Mouse (Mus musculus) layer of hippocampus, postnatal 25 days (tissue): ENCODE results near the gene Lrrc47. TPM values are rescaled to one million over a fixed set of nuclear protein-coding genes. Genes with fewer than 3 reads are reported as not detected.
A peak's percentile ranks its signal among the peaks of the same experiment; 100 is the strongest.

Experiments used
- DNase-seq, 2 experiments: peaks; one replicate each; pipeline ENCODE4 v3.0.0; 2022; ENCODE audit warnings: mixed read lengths in 2 of 2, low spot score in 1 of 2; ENCODE audit errors: extremely low spot score in 1 of 2
- total RNA-seq, 2 experiments: library from RNA; stranded (reverse); gene quantifications; 2 replicates each; pipeline ENCODE4 v1.2.3; 2021

The Lrrc47 gene
- total RNA-seq, 2 experiments from 2014 or later, result 54.6 to 71.1 TPM

DNA sequence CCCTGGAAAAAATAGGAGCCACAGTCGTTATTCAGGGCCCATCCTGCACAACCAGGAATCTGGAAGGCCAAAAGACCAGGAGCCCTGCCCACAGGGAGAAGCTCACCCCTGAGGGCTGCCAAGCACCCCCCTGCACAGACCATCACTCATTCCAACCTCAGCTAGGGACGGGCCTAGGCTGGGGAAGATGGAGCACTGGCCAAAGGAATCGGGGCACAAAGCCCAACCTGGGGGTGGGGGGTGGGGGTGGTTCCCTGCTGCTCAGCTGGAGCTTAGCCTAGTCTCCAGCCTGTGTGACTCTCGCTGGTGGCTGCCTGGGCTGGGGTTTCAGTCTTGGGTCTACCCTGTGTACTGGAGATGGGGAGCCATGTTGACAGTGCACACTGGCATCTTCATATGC, 11.3 kb downstream of the Lrrc47 start:
- no peak for DNase-seq

- DNase-seq, result no peak
Observed at GRCm38 (mm10) chr4:154023754-154024601, 12.4 kb downstream of the Lrrc47 start.

GRCm38 (mm10) chr4:154024729-154025521, 13.4 kb downstream of the Lrrc47 start:
- no peak for DNase-seq

DNA sequence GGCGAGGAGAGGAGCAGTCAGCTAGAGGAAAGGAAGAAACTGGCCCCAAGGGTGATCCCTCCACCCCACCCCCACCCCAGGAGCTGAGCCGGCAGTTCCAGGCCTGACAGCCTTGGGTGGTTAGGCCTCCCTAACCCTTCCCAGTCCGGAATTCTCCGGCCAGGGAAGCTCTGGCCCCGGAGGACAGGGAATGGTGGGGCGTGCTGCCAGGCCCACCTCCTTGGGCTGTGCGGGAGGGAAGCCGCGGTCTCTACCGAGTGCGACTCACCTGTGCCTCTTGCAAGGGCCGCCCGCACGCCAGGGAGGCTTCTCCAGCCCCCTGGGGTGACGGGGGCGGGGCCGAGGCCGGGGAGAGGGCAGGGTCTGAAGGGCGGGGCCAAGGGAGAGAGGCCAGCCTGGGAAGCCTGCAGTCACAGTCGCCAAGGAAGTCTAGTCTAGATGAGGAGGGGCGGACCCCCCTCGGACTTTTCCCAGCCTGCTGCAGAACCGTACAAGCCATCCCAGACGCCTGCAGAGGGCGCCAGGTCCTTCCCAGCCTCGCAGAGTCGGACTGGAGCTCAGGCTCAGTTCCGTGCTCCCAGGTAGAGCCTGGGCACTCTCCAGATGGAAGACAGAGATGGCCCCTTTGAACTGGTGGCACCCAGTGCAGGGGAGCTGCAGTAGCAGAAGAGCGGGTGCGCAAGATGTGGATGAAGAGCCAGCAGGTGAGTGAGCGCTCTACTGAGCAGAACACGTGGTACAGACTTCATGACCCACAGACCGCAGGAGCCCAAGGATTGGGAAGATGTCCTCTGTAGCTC, 14.3 kb downstream of the Lrrc47 start, which contains the start of gene Smim1:
Smim1 (minus strand) TSS at position 590 of the 800 bp plus-strand sequence.
- DNase-seq, result peak in 1 of 2 experiments; percentile 64

DNA sequence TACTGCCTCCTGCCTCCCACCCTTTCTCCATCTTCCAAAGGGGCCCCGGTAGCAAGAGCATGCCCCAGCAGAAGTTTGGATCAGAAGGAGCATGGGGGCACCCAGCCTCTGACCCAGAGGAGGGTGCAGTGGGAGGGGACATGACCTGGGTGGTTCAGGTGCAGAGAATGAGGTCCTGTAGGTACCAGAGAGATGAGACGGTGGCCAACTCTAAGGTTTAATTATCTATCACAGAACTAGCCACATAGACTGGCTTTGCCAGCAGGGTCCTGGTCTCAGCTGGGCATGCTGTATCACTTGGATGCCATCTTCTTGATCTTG, 14.9 kb downstream of the Lrrc47 start:
- no peak for DNase-seq

- DNase-seq, result no peak
Observed at GRCm38 (mm10) chr4:154028066-154028465, 16.5 kb downstream of the Lrrc47 start.

GRCm38 (mm10) chr4:154028646-154029045, 17.1 kb downstream of the Lrrc47 start:
- DNase-seq, result no peak

GRCm38 (mm10) chr4:154037123-154037522, 25.6 kb downstream of the Lrrc47 start:
- no peak for DNase-seq

DNA sequence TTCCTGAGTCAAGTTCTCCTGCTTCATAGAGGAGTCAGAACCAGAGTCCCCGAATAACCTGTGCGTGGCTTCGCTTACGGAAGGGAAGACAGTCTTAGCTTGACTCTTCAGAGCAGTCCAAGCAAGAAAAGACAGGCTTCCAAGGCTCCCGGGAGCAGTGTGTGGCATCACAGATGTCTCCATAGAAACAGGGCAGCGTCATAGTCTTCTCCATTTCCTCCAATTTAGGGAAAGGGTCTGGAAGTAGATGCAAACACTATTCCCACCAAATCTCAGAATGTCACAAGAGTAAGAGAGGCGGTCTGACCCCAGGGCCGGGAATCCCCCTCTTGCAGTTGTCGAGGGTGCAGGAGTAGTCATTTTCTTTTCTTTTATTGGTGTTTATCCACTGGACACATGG, 31.0 kb downstream of the Lrrc47 start, which contains the start of gene Ccdc27:
Ccdc27 (minus strand) TSS at position 101 of the 400 bp plus-strand sequence.
- DNase-seq, result no peak

DNA sequence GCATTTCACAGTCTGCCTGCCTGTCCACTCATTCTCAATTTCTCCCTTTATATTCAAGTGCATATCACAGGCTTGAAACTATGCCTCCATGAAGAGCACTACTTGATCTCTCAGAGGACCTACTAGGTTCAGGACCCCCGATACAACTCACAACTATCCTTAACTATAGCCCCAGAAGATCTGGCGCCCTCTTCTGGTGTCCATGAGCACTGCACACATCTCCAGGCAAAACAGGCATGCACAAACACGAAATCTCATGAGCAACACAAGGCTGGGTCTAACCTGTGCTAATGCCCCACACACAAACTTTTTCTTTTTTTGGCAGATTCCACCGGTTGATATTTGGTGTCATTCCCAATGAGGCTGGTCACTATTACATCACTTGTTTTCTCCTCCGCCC, 34.3 kb downstream of the Lrrc47 start:
- DNase-seq, result no peak

DNA sequence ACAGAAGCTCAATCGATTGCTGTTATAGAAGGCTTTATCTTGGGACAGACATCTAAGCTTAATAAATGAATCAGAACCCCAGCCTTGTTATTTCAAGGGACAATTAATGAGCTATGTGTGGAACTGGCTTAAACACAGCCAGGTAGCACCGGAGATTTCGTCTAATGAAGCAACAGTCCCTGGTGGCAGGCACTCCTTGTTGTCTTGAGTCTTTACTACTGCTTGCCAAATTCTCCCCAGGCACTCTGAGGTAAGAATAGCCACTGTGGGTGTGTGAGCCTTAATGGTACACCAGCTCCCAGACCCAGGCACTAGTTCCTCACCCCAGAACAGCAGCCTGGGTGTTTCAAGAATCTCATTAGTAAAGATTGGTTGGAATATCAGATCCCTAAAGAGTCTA, 39.9 kb downstream of the Lrrc47 start:
- no peak for DNase-seq

DNA sequence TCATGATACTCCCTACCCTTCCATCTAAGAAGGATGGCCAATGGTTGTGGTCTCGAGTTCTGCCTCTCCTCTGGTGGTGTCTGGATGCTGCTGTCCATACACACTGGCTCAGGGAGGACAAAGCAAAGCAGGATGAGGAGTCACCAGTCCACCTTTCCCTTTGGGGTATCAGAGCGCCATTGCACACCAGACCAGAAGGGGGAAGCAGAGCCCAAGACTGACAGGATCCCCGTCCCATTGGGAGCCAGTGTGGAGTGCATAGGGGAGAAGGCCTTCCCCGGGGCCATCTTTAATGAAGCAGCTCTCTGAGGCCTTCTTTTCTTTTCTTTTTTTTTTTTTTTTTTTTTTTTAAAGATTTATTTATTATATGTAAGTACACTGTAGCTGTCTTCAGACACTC, 41.5 kb downstream of the Lrrc47 start:
- DNase-seq, result no peak

DNA sequence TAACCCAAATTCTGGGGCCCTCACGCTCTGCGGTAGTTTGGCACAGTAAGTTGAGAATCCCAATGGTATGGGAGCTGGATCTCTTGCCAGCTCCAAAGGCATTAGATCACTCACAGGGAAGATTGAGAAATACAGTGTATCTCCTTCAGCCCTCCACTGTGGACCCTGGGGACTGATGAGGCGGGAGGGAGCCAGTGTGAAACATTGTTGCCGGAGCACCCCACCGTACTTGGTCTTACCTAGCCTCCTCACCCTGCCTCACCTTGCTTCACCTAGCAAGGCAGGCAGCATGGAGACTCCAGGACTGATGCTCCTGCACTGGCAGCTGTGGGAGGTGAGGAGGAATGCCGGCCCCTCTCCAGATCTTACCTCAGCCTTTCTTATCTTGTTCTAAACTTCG, 44.0 kb downstream of the Lrrc47 start:
- no peak for DNase-seq

- DNase-seq, result no peak
Observed at GRCm38 (mm10) chr4:154056046-154056445, 44.5 kb downstream of the Lrrc47 start.

DNA sequence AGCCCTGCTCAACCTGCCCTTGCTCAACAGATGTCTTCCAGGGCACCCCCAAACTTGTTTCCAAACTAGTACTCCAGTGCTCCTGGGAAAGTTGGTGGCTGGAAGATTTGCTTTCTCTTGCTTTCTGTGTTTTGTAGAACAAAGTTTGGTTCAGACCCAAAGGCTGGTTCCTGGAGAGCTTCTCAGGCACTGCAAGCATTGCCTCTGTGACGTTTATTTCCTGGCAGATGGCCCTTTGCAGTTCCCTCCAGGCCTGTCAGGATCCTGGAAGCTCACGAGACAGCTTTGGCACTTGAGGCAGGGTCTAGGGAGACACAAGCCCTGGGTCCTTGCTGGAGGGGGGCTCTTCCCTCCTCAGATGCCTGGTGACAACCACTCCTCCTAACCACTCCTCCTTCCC, 45.1 kb downstream of the Lrrc47 start:
- no peak for DNase-seq

DNA sequence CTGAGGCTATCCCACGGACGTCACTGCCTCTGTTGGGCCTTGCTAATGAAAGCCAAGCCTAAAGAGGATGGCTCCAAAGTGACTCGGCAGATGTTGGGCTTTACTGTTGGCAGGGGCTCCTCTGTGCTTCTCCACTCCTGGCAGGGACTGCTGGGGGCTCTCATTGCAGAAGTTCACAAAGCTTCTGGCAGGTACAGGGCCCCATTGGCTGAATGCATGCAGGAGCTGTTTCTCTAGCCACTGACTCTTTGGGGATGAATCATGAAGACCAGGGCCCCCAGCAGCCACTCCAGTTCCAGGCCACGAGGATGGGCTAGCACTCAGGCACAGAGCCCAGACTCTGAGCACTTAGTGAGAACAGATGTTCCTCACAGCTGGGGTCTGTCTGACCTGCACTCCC, 46.2 kb downstream of the Lrrc47 start:
- DNase-seq, result no peak

DNA sequence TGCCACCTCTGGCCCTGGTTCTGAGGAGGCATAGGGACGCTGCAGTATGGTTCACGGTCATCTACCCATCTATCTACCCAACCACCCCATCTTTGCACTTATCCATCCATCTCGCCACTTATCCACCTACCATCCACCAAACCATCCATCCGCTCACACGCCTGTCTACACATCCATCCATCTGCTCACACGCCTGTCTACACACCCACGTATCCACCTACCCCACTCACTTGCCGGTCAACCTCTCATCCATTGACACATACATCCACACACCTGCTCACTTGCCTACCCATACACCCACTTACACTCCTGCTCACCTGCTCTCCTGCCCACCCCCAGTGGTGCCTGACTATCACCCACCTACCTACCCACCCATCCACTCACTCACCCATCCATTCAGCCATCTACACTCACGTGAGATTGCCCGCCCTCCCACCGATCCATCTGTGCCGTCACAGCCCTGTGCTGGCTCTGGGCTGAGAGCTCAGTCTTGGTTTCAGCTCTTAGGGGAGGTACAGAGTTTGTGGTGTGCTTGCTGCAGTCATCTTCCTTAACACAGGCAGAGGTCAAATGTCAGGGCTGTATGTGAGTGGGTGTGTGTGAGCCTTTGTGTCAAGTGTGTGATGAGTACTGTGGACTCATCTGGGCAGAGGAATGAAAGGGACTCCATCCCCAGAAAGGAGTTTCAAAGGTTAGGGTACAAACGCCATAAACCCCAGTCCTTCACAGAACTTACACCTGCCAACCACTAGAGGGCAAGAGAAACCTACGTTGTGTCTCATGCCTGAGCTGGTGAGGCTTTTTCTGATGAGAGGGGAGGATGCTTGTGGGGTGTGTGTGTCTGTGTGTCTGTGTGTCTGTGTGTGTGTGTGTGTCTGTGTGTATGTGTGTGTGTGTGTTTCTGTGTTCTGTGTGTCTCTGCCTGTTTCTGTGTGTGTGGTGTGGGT, 53.6 kb downstream of the Lrrc47 start:
- DNase-seq, result peak in 1 of 2 experiments; percentile 24

- DNase-seq, result no peak
Observed at GRCm38 (mm10) chr4:154070896-154071295, 59.4 kb downstream of the Lrrc47 start.
